Comparison of ENCODE assay signal across 18 mouse cellular contexts in genomic region chr7:34659386-34660085, GRCm38 (mm10). TPM values are rescaled to one million over a fixed set of nuclear protein-coding genes. Genes with fewer than 3 reads are reported as not detected.
DNase-seq lines count a peak whose midpoint lies in the region; ATAC-seq lines count a peak whose summit lies in the region.
"Had no signal": no experiment of that assay in that cellular context is flagged by ENCODE, and none has a peak within 500 bp of the region (broad histone marks: within the 10 kb centered on the region; RNA-seq: fewer than 3 reads in every experiment).

No protein-coding gene starts in this region.

- H3K4me2 ChIP-seq in liver, embryonic 12.5 days, result no peak overlapping the region
- H3K4me2 ChIP-seq: embryonic facial prominence, embryonic 15.5 days; midbrain, embryonic 15.5 days had no signal

- H3K4me1 ChIP-seq in liver, embryonic 12.5 days, result no peaks in the 10 kb centered on the region

- no peak overlapping the region for H3K9ac ChIP-seq in liver, embryonic 12.5 days
- H3K9ac ChIP-seq: embryonic facial prominence, embryonic 15.5 days; midbrain, embryonic 15.5 days had no signal

- no peak overlapping the region for H3K27ac ChIP-seq in liver, embryonic 12.5 days
- H3K27ac ChIP-seq: embryonic facial prominence, embryonic 15.5 days; forebrain, embryonic 10.5 days; heart, adult 2 months; midbrain, embryonic 15.5 days had no signal

- DNase-seq in adrenal gland, postnatal 14 days, result peak; percentile 67
- no peak for DNase-seq in adrenal gland, adult 18-20 months (ENCODE audit: low spot score in 2 of 2)
- DNase-seq in liver, result no peak
- peak; percentile 59 to 66 for DNase-seq in kidney, postnatal 4 days
- no peak for DNase-seq in cerebellum, adult 8-10 months
- no peak for DNase-seq in heart, adult 11 months
- no peak for DNase-seq in spleen, postnatal 14 days (ENCODE audit: low spot score in 2 of 2)
- DNase-seq: cerebellum, adult 9-10 months; gastrocnemius, postnatal 10 days; heart, adult 2 months; lung, postnatal 10 days; thymus, postnatal 4 days had no signal

- WGBS in liver, embryonic 12.5 days (ENCODE audit: insufficient replicate concordance), result 48% methylated on average over 6 of the region's 6 CpGs

- H3K9me3 ChIP-seq in liver, embryonic 12.5 days (replicated peaks), result no peaks in the 10 kb centered on the region
- H3K9me3 ChIP-seq: embryonic facial prominence, embryonic 15.5 days; forebrain, embryonic 10.5 days; megakaryocyte, embryonic 14.5 days; midbrain, embryonic 15.5 days had no signal

- H3K4me3 ChIP-seq in liver, embryonic 12.5 days, result no peak overlapping the region
- H3K4me3 ChIP-seq: embryonic facial prominence, embryonic 15.5 days; forebrain, embryonic 10.5 days; heart, adult 2 months; midbrain, embryonic 15.5 days had no signal

- ATAC-seq in liver, embryonic 12.5 days, result peak; percentile 61
- ATAC-seq: midbrain, embryonic 15.5 days had no signal

- peaks cover 39% of the 10 kb centered on the region for H3K27me3 ChIP-seq in liver, embryonic 12.5 days (replicated peaks)
- H3K27me3 ChIP-seq: CH12.LX; embryonic facial prominence, embryonic 15.5 days; midbrain, embryonic 15.5 days had no signal

- no peaks in the 10 kb centered on the region for H3K36me3 ChIP-seq in liver, embryonic 12.5 days
- H3K36me3 ChIP-seq: embryonic facial prominence, embryonic 15.5 days; forebrain, embryonic 10.5 days; midbrain, embryonic 15.5 days had no signal

RNA-seq across cellular contexts. Expression of gene Kctd15, which starts 3.0 kb away (rescaled TPM):
- 14.5 and 20.5 TPM in 2 replicates for total RNA-seq in adrenal gland, postnatal 14 days (2021)
- 1 to 10 TPM; 7.2 to 8.0 TPM for total RNA-seq in adrenal gland, adult 18-20 months (2021)
- 2.2 and 2.7 TPM in 2 replicates for polyA plus RNA-seq in liver, embryonic 12.5 days (2016; fragmentation: Nextera tagmentation; extraction: Ambion mirVana)

Comparison
In these comparisons a context has a peak if more than half of its experiments do, and no peak if none do; other contexts are left out.
1. DNase-seq: peak in adrenal gland, postnatal 14 days (single experiment) and kidney, postnatal 4 days (2 of 2); none in adrenal gland, adult 18-20 months (0 of 2), liver (single experiment), cerebellum, adult 8-10 months (single experiment), heart, adult 11 months (single experiment) and spleen, postnatal 14 days (0 of 2).